Mouse (Mus musculus) kidney, adult 2 months (tissue): ENCODE results near the gene Atf5. TPM values are rescaled to one million over a fixed set of nuclear protein-coding genes. Genes with fewer than 3 reads are reported as not detected.

Experiments used
- DNase-seq: peaks from one replicate; pipeline ENCODE4 v3.0.0; 2021
- H3K27ac ChIP-seq: fragments of 200-500 bp; 2 replicates; pipeline ENCODE4 v1.5.1; 2012; ENCODE audit warnings: low read depth, low read length, control low read depth, inconsistent platforms; ENCODE audit not compliant: insufficient read depth
- H3K27me3 ChIP-seq: fragments of 200-500 bp; replicated peaks from 2 replicates; pipeline ENCODE4 v1.6.1; 2012; ENCODE audit warnings: mild to moderate bottlenecking, moderate library complexity, low read length, inconsistent platforms; ENCODE audit not compliant: control insufficient read depth, insufficient read depth
- H3K36me3 ChIP-seq: fragments of 200-500 bp; 2 replicates; pipeline ENCODE4 v1.6.1; 2012; ENCODE audit warnings: mild to moderate bottlenecking, moderate library complexity, low read length, inconsistent platforms; ENCODE audit not compliant: control insufficient read depth, insufficient read depth
- H3K4me1 ChIP-seq: fragments of 200-500 bp; 2 replicates; pipeline ENCODE4 v1.6.1; 2011; ENCODE audit warnings: low read length; ENCODE audit not compliant: control insufficient read depth, insufficient read depth
- H3K4me3 ChIP-seq: fragments of 200-500 bp; 2 replicates; pipeline ENCODE4 v1.5.1; 2011; ENCODE audit warnings: mild to moderate bottlenecking, low read depth, low read length, control low read depth; ENCODE audit not compliant: insufficient read depth
- CTCF ChIP-seq: fragments of 200-500 bp; conservative IDR thresholded peaks from 2 replicates; pipeline ENCODE4 v1.5.1; 2011; ENCODE audit warnings: low read depth, mild to moderate bottlenecking, control low read depth, low read length, moderate library complexity, mixed read lengths; ENCODE audit not compliant: insufficient read depth, insufficient read length
- POLR2A ChIP-seq: fragments of 200-500 bp; IDR thresholded peaks from one replicate; pipeline ENCODE4 v1.6.1; 2011; ENCODE audit warnings: low read depth, low read length, control low read depth
- WGBS: fragments of 180-500 bp; shearing (Covaris S2); methylation state at CpG from one replicate; pipeline ENCODE4 v1.1.7; 2018; 5-methylcytosine and 5-hydroxymethylcytosine counted together
- polyA plus RNA-seq: library from polyadenylated mRNA; depleted of rRNA; stranded (reverse); fragments of >200 nt; gene quantifications from 2 replicates; pipeline ENCODE4 v1.2.3, GENCODE M21; 2012

Atf5 gene
- polyA plus RNA-seq, 1 experiment: 42.1 TPM

GRCm38 (mm10) chr7:44835373-44836015 is 19.0 kb upstream of the Atf5 start:
- no peaks in the 10 kb centered on the region for H3K4me1 ChIP-seq
- no peak for DNase-seq
- no peaks in the 10 kb centered on the region for H3K27me3 ChIP-seq
- H3K36me3 ChIP-seq: no peaks in the 10 kb centered on the region
- no peak overlapping the region for H3K27ac ChIP-seq
- TF ChIP-seq POLR2A (no peak), CTCF (no peak)
- no peak overlapping the region for H3K4me3 ChIP-seq
- WGBS: 82% methylated on average over 1 of the region's 1 CpGs

- DNase-seq: no peak
- 68% methylated on average over 4 of the region's 4 CpGs for WGBS
- H3K4me1 ChIP-seq: no peaks in the 10 kb centered on the region
- H3K27ac ChIP-seq: no peak overlapping the region
- H3K4me3 ChIP-seq: no peak overlapping the region
- TF ChIP-seq CTCF (no peak), POLR2A (no peak)
- H3K36me3 ChIP-seq: 0 out of 2 replicates have a peak, but pooled peaks cover 2% of the 10 kb centered on the region
- H3K27me3 ChIP-seq: no peaks in the 10 kb centered on the region
Measured at GRCm38 (mm10) chr7:44832763-44833162, 16.3 kb upstream of the Atf5 start.

DNA sequence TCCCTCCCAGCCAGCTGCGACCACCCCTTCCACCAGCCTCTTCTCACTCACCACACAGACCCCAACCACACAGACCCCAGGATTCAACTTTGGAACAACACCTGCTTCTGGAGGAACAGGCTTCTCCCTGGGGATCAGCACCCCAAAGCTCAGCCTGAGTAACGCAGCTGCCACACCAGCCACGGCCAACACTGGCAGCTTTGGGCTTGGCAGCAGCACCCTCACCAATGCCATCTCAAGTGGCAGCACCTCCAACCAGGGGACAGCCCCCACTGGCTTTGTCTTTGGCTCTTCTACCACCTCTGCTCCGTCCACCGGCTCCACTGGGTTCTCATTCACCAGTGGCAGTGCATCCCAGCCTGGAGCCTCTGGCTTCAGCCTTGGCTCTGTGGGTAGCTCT is 12.2 kb upstream of the Atf5 start:
- TF ChIP-seq POLR2A (no peak), CTCF (no peak)
- DNase-seq: no peak
- 91% methylated on average over 5 of the region's 5 CpGs for WGBS
- Histone ChIP-seq H3K4me3 (no peak overlapping the region), H3K36me3 (0 out of 2 replicates have a peak, but pooled peaks cover 2% of the 10 kb centered on the region), H3K27me3 (no peaks in the 10 kb centered on the region), H3K4me1 (no peaks in the 10 kb centered on the region), H3K27ac (no peak overlapping the region)

- 0 out of 2 replicates have a peak, but pooled peaks cover 2% of the 10 kb centered on the region for H3K36me3 ChIP-seq
- no peak for DNase-seq
- TF ChIP-seq POLR2A: no peak
- TF ChIP-seq CTCF: no peak
- 54% methylated on average over 3 of the region's 3 CpGs for WGBS
- H3K4me3 ChIP-seq: no peak overlapping the region
- no peaks in the 10 kb centered on the region for H3K4me1 ChIP-seq
- H3K27ac ChIP-seq: no peak overlapping the region
- no peaks in the 10 kb centered on the region for H3K27me3 ChIP-seq
Measured at GRCm38 (mm10) chr7:44826771-44827170, 10.3 kb upstream of the Atf5 start.

DNA sequence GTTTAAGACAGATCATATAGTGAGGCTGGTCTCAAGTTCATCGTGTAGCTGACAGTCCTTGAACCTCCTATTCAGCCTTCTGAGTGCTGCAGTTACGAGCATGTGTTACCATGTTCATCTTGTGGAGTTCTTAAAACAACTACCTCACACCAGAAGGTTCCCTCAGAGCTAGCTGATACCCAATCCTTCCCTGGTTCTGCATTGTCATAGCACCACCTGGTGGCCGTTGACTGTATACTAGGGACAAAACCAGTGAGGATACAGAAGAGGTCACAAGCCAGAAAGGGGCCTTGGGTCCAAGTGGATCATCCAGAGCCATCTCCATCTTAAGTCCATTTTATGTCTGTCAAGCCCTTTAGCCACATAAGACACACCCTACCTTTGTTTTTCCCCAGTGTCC is 8.4 kb upstream of the Atf5 start:
- no peak overlapping the region for H3K4me3 ChIP-seq
- no peak overlapping the region for H3K27ac ChIP-seq
- TF ChIP-seq POLR2A (no peak), CTCF (peak; percentile 90)
- DNase-seq: peak; percentile 82
- 6% methylated on average over 3 of the region's 3 CpGs for WGBS
- no peaks in the 10 kb centered on the region for H3K36me3 ChIP-seq
- H3K4me1 ChIP-seq: peaks cover 3% of the 10 kb centered on the region
- no peaks in the 10 kb centered on the region for H3K27me3 ChIP-seq

DNA sequence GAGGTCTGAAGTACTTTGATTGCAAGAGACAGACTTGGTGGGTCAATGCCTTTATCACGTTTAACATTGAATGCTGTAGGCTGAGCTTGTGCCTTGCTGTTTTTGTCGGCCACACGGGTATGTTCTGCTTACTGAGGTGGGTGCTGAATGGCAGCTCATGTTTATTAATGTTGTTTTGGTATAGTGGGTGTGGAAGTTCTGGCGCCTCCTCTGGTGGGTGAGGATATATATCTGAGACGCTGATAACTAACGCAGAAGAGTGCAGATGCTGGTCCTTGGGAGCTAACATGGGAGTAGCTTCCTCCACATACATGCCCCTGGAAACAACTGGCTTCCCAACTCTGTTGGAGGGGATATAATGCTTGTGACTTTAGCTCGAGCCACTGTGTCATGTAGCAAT is 7.0 kb upstream of the Atf5 start:
- no peak overlapping the region for H3K4me3 ChIP-seq
- H3K36me3 ChIP-seq: no peaks in the 10 kb centered on the region
- no peak for TF ChIP-seq CTCF
- TF ChIP-seq POLR2A: no peak
- peaks cover 9% of the 10 kb centered on the region for H3K4me1 ChIP-seq
- H3K27me3 ChIP-seq: no peaks in the 10 kb centered on the region
- 32% methylated on average over 7 of the region's 7 CpGs for WGBS
- DNase-seq: no peak
- no peak overlapping the region for H3K27ac ChIP-seq

GRCm38 (mm10) chr7:44821666-44822448 is 5.4 kb upstream of the Atf5 start:
- TF ChIP-seq CTCF (peak; percentile 36; the same call in 1 of the 2 replicates), POLR2A (no peak)
- 80% methylated on average over 7 of the region's 7 CpGs for WGBS
- DNase-seq: no peak
- H3K4me3 ChIP-seq: no peak overlapping the region
- no peak overlapping the region for H3K27ac ChIP-seq
- H3K27me3 ChIP-seq: no peaks in the 10 kb centered on the region
- H3K4me1 ChIP-seq: peaks cover 17% of the 10 kb centered on the region
- no peaks in the 10 kb centered on the region for H3K36me3 ChIP-seq
